Mouse (Mus musculus) brain, embryonic 14.5 days (tissue): ENCODE data around the gene B3gat2.

Experiments used
- CTCF ChIP-seq: fragments of 200-500 bp; IDR thresholded peaks from 2 replicates; pipeline ENCODE4 v1.5.1; 2012; ENCODE audit warnings: inconsistent platforms, mild to moderate bottlenecking, moderate library complexity, borderline replicate concordance; ENCODE audit not compliant: insufficient read depth, insufficient read length; ENCODE audit errors: extremely low read depth
- POLR2A ChIP-seq: fragments of 200-500 bp; IDR thresholded peaks from 2 replicates; pipeline ENCODE4 v1.6.1; 2012; ENCODE audit warnings: mild to moderate bottlenecking, inconsistent platforms, borderline replicate concordance; ENCODE audit not compliant: poor library complexity, insufficient read depth, insufficient read length, severe bottlenecking; ENCODE audit errors: extremely low read depth

DNA sequence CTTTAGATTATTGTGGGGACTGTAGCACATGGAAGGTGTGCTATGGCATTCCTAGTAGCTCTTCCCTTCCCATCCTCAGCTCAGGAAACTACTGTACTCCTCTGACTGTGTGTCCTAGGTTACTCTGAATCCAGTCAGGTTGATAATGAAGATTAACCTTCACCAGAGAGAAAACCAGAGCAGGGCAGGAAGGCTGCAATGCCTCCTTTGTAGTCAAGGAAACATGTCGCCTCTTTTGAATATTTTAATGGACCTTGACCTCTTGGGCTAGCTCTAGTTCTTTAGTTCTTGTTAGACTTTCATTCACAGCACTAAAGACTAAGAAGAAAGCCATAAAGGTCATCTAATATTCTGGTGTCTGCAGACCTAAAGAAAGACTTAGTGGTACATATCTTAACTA is 7.2 kb upstream of the B3gat2 start:
- no peak for TF ChIP-seq CTCF
- no peak for TF ChIP-seq POLR2A
